Mouse (Mus musculus): ENCODE results near the gene Gm13691. TPM values are rescaled to one million over a fixed set of nuclear protein-coding genes. Genes with fewer than 3 reads are reported as not detected.

Gene Gm13691
- 0.32 TPM for polyA plus RNA-seq (2014; fragmentation: Illumina TruSeq; extraction: RNeasy Lipid Tissue Mini Kit (QIAGEN cat#74804); ENCODE audit: low read depth, low replicate concordance)

GRCm38 (mm10) chr2:83990253-83990652 is at the start of gene Gm13691:
Gm13691 (plus strand) TSS chr2:83990553.

GRCm38 (mm10) chr2:83940931-83941361 is 49.4 kb upstream of the Gm13691 start, which contains the start of gene Zswim2:
Zswim2 (minus strand) TSS chr2:83941228.

GRCm38 (mm10) chr2:83955393-83955792 is 35.0 kb upstream of the Gm13691 start, which contains the start of gene Gm13698:
Gm13698 (plus strand) TSS chr2:83955693.

GRCm38 (mm10) chr2:83961203-83961602 is 29.1 kb upstream of the Gm13691 start, which contains the start of gene Gm13693:
Gm13693 (plus strand) TSS chr2:83961503.

GRCm38 (mm10) chr2:83967013-83967412 is 23.3 kb upstream of the Gm13691 start, which contains the start of gene Gm13695:
Gm13695 (plus strand) TSS chr2:83967313.

GRCm38 (mm10) chr2:83972823-83973222 is 17.5 kb upstream of the Gm13691 start, which contains the start of gene Gm13696:
Gm13696 (plus strand) TSS chr2:83973123.

GRCm38 (mm10) chr2:83978633-83979032 is 11.7 kb upstream of the Gm13691 start, which contains the start of gene Gm13694:
Gm13694 (plus strand) TSS chr2:83978933.

GRCm38 (mm10) chr2:83984443-83984842 is 5.9 kb upstream of the Gm13691 start, which contains the start of gene Gm13697:
Gm13697 (plus strand) TSS chr2:83984743.

Other genes starting within 250 kb of the Gm13691 start
- 0.60 TPM for gene Fam171b, start 177.9 kb upstream of the Gm13691 start, polyA plus RNA-seq (2014; fragmentation: Illumina TruSeq; extraction: RNeasy Lipid Tissue Mini Kit (QIAGEN cat#74804); ENCODE audit: low read depth, low replicate concordance)
- gene Zswim2, start 49.3 kb upstream of the Gm13691 start, polyA plus RNA-seq (2014; fragmentation: Illumina TruSeq; extraction: RNeasy Lipid Tissue Mini Kit (QIAGEN cat#74804); ENCODE audit: low read depth, low replicate concordance): 449 TPM
- gene Gm13698, start 34.9 kb upstream of the Gm13691 start, polyA plus RNA-seq (2014; fragmentation: Illumina TruSeq; extraction: RNeasy Lipid Tissue Mini Kit (QIAGEN cat#74804); ENCODE audit: low read depth, low replicate concordance): 0.69 TPM
- gene Gm13693, start 29.1 kb upstream of the Gm13691 start, polyA plus RNA-seq (2014; fragmentation: Illumina TruSeq; extraction: RNeasy Lipid Tissue Mini Kit (QIAGEN cat#74804); ENCODE audit: low read depth, low replicate concordance): 0.69 TPM
- gene Gm13695, start 23.2 kb upstream of the Gm13691 start, polyA plus RNA-seq (2014; fragmentation: Illumina TruSeq; extraction: RNeasy Lipid Tissue Mini Kit (QIAGEN cat#74804); ENCODE audit: low read depth, low replicate concordance): not detected
- gene Gm13696, start 17.4 kb upstream of the Gm13691 start, polyA plus RNA-seq (2014; fragmentation: Illumina TruSeq; extraction: RNeasy Lipid Tissue Mini Kit (QIAGEN cat#74804); ENCODE audit: low read depth, low replicate concordance): 0.69 TPM
- gene Gm13694, start 11.6 kb upstream of the Gm13691 start, polyA plus RNA-seq (2014; fragmentation: Illumina TruSeq; extraction: RNeasy Lipid Tissue Mini Kit (QIAGEN cat#74804); ENCODE audit: low read depth, low replicate concordance): 0.69 TPM
- 0.69 TPM for gene Gm13697, start 5.8 kb upstream of the Gm13691 start, polyA plus RNA-seq (2014; fragmentation: Illumina TruSeq; extraction: RNeasy Lipid Tissue Mini Kit (QIAGEN cat#74804); ENCODE audit: low read depth, low replicate concordance)